Mouse (Mus musculus) midbrain, embryonic 12.5 days (tissue): ENCODE results near the gene Gm45208. TPM values are rescaled to one million over a fixed set of nuclear protein-coding genes. Genes with fewer than 3 reads are reported as not detected.
A peak's percentile ranks its signal among the peaks of the same experiment; 100 is the strongest.

ENCODE experiments used
- ATAC-seq: fragments of 200-750 bp; cut with Nextera tagmentation; 2 replicates; pipeline ENCODE4 v1.8.0; 2017; ENCODE audit warnings: low read depth, moderate TSS enrichment, moderate library complexity; ENCODE audit not compliant: low FRiP score
- H3K27ac ChIP-seq: fragments of 300-500 bp; sonication (generic); replicated peaks from 2 replicates; pipeline ENCODE4 v1.5.1; 2016; ENCODE audit warnings: mild to moderate bottlenecking
- H3K27me3 ChIP-seq: fragments of 300-500 bp; sonication (generic); 2 replicates; pipeline ENCODE4 v1.6.1; 2016; ENCODE audit warnings: mild to moderate bottlenecking
- H3K36me3 ChIP-seq: fragments of 300-500 bp; sonication (generic); 2 replicates; pipeline ENCODE4 v1.6.1; 2016
- H3K4me1 ChIP-seq: fragments of 300-500 bp; sonication (generic); 2 replicates; pipeline ENCODE4 v1.6.1; 2016
- H3K4me2 ChIP-seq: fragments of 300-500 bp; sonication (generic); replicated peaks from 2 replicates; pipeline ENCODE4 v1.6.1; 2016; ENCODE audit warnings: mild to moderate bottlenecking, moderate library complexity
- H3K4me3 ChIP-seq: fragments of 300-500 bp; sonication (generic); 2 replicates; pipeline ENCODE4 v1.5.1; 2016; ENCODE audit warnings: mild to moderate bottlenecking
- H3K9ac ChIP-seq: fragments of 300-500 bp; sonication (generic); replicated peaks from 2 replicates; pipeline ENCODE4 v1.6.1; 2016; ENCODE audit warnings: mild to moderate bottlenecking, moderate library complexity
- H3K9me3 ChIP-seq: fragments of 300-500 bp; sonication (generic); 2 replicates; pipeline ENCODE4 v1.6.1; 2016; ENCODE audit warnings: mild to moderate bottlenecking
- WGBS: fragments of 180-500 bp; shearing (Covaris S2); methylation state at CpG from one replicate; pipeline ENCODE4 v1.1.7; 2016; 5-methylcytosine and 5-hydroxymethylcytosine counted together
- polyA plus RNA-seq: library from polyadenylated mRNA; unstranded; fragments of >200 nt; fragmentation: Nextera tagmentation; extraction: Ambion mirVana; gene quantifications from 2 replicates; pipeline ENCODE4 v1.2.1, GENCODE M21; 2016

The Gm45208 gene
- not detected in 2 replicates for polyA plus RNA-seq

DNA sequence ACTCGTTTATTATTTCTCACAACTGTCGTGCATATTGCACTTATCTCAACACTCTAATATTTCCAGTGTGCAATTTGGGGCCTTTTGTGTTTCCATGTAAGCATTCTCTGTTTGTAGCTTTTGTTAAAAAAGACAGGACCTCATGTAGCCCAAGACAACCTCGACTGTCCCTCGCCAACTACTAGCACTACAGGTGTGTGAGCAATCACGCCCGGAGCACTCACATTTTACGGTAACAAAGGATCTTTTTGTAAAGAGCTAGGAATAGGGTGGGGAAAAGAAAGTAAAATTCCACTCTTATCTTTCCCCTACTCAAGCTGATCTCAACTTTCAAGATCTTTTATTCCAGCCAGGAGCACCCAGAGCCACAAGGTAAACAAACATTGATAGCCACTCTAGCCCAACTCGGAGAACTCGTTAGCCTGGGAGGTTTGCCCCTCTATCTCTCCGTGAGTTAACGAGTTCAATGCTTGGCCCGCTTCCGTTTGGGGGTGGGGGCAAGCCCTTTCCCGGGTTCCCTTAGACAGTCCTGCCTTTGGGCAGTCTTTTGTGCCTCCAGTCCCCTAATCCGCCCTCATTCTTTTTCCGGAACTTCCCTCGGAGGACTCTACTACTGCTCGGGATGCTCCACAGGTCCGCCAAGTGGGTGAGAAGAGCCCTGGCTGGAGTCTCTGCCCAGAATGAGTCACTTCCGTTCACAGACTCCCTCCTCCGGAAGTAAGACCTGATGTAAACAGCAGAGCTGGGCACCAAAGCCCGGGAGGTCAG is at the start of gene Gm45208:
Gm45208 (plus strand) TSS at position 732 of the 768 bp plus-strand sequence.
- 23% methylated on average over 22 of the region's 22 CpGs for whole genome bisulfite sequencing

GRCm38 (mm10) chrX:7672739-7673138 is 49.3 kb upstream of the Gm45208 start:
- Histone ChIP-seq H3K4me3 (no peak overlapping the region), H3K4me1 (no peaks in the 10 kb centered on the region), H3K9me3 (no peaks in the 10 kb centered on the region), H3K9ac (no peak overlapping the region), H3K4me2 (no peak overlapping the region), H3K27me3 (peaks cover 6% of the 10 kb centered on the region), H3K27ac (no peak overlapping the region), H3K36me3 (no peaks in the 10 kb centered on the region)
- WGBS: 54% methylated on average over 6 of the region's 6 CpGs
- ATAC-seq: no peak

More for the DNA sequence above, at the start of gene Gm45208:
- peaks cover 13% of the 10 kb centered on the region; the same call in 1 of the 2 replicates for H3K36me3 ChIP-seq
- H3K27ac ChIP-seq: peak within 1 kb of the TSS; percentile 90
- peak within 1 kb of the TSS; percentile 59 for H3K9ac ChIP-seq
- peak within 1 kb of the TSS; percentile 57 for H3K4me3 ChIP-seq
- no peaks in the 10 kb centered on the region for H3K27me3 ChIP-seq
- peak within 1 kb of the TSS; percentile 59 for H3K4me2 ChIP-seq
- H3K4me1 ChIP-seq: peaks cover 4% of the 10 kb centered on the region; the same call in 1 of the 2 replicates
- no peaks in the 10 kb centered on the region for H3K9me3 ChIP-seq
- ATAC-seq: peak; percentile 87

- 0 out of 2 replicates have a peak overlapping the region, but pooled peaks have one; percentile 37 for H3K4me2 ChIP-seq
- no peak overlapping the region for H3K9ac ChIP-seq
- WGBS: 39% methylated on average over 12 of the region's 12 CpGs
- ATAC-seq: no peak
- H3K4me3 ChIP-seq: no peak overlapping the region
- peaks cover 6% of the 10 kb centered on the region for H3K27me3 ChIP-seq
- no peaks in the 10 kb centered on the region for H3K36me3 ChIP-seq
- H3K4me1 ChIP-seq: no peaks in the 10 kb centered on the region
- H3K27ac ChIP-seq: no peak overlapping the region
- no peaks in the 10 kb centered on the region for H3K9me3 ChIP-seq
Measured at GRCm38 (mm10) chrX:7673578-7674281, 48.3 kb upstream of the Gm45208 start.

- no peak overlapping the region for H3K27ac ChIP-seq
- H3K4me2 ChIP-seq: peak overlapping the region; percentile 37
- no peaks in the 10 kb centered on the region for H3K36me3 ChIP-seq
- H3K4me1 ChIP-seq: no peaks in the 10 kb centered on the region
- peaks cover 6% of the 10 kb centered on the region for H3K27me3 ChIP-seq
- peak overlapping the region; percentile 19 for H3K4me3 ChIP-seq
- 37% methylated on average over 28 of the region's 28 CpGs for WGBS
- no peak for ATAC-seq
- H3K9ac ChIP-seq: no peak overlapping the region
- no peaks in the 10 kb centered on the region for H3K9me3 ChIP-seq
Measured at GRCm38 (mm10) chrX:7674284-7675000, 47.6 kb upstream of the Gm45208 start.

- Histone ChIP-seq H3K4me1 (no peaks in the 10 kb centered on the region), H3K4me2 (peak overlapping the region; percentile 37), H3K9me3 (no peaks in the 10 kb centered on the region), H3K27ac (no peak overlapping the region), H3K9ac (no peak overlapping the region), H3K4me3 (peak overlapping the region; percentile 19), H3K27me3 (peaks cover 6% of the 10 kb centered on the region), H3K36me3 (no peaks in the 10 kb centered on the region)
- 27% methylated on average over 10 of the region's 10 CpGs for WGBS
- no peak for ATAC-seq
Measured at GRCm38 (mm10) chrX:7675001-7675380, 47.1 kb upstream of the Gm45208 start.

DNA sequence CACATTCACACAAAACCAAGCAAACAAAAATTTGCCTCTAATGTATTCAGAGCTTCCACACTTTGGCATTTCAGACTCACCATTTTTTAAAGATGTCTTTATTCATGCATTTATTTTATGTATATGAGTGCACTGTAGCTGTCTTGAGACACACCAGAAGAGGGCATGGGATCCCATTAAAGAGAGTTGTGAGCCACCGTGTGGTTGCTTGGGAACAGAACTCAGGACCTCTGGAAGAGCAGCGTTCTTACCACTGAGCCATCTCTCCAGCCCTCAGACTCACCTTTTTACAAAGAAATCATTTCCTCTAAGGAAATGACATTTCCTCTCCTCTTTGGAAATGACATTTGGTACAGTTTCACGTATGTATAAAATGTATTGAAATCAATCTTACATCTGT is 43.1 kb upstream of the Gm45208 start:
- no peak overlapping the region for H3K27ac ChIP-seq
- no peaks in the 10 kb centered on the region for H3K4me1 ChIP-seq
- H3K4me2 ChIP-seq: no peak overlapping the region
- H3K4me3 ChIP-seq: no peak overlapping the region
- H3K9ac ChIP-seq: no peak overlapping the region
- no peak for ATAC-seq
- WGBS: 57% methylated on average over 3 of the region's 3 CpGs
- H3K36me3 ChIP-seq: no peaks in the 10 kb centered on the region
- H3K27me3 ChIP-seq: peaks cover 4% of the 10 kb centered on the region
- H3K9me3 ChIP-seq: no peaks in the 10 kb centered on the region

DNA sequence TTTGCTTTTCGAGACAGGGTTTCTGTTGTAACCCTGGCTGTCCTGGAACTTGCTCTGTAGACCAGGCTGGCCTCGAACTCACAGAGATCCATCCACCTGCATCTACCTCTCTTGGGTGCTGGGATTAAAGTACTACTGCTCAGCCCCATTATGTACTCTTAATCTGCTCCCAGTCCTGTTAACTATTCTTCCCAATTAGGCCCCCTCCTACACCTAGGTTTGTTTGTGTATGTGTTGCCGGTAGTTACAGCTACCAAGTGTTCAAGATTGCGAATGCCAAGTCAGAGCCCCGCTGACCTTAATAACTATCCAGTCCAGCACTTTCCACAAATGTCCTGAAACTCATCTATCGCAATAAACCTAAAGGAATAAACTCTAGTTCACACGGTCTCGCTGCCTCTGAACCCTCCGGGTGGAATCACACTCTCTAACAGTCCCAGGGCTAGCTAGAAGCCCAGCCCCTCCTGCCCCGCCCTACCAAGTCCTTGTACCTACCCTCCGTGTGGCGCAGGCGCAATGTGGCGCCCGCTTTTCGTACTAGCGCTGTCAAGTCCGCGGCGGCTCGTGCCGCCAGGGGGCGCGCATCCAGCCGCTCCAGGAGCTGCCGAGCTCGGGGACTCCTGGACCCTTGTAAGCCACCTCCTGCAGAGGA is 42.5 kb upstream of the Gm45208 start:
- Histone ChIP-seq H3K4me3 (peak overlapping the region; percentile 28), H3K27me3 (peaks cover 4% of the 10 kb centered on the region), H3K4me2 (peak overlapping the region; percentile 49), H3K9ac (no peak overlapping the region), H3K36me3 (no peaks in the 10 kb centered on the region), H3K4me1 (no peaks in the 10 kb centered on the region), H3K9me3 (no peaks in the 10 kb centered on the region), H3K27ac (no peak overlapping the region)
- 22% methylated on average over 27 of the region's 27 CpGs for whole genome bisulfite sequencing
- ATAC-seq: peak; percentile 93

DNA sequence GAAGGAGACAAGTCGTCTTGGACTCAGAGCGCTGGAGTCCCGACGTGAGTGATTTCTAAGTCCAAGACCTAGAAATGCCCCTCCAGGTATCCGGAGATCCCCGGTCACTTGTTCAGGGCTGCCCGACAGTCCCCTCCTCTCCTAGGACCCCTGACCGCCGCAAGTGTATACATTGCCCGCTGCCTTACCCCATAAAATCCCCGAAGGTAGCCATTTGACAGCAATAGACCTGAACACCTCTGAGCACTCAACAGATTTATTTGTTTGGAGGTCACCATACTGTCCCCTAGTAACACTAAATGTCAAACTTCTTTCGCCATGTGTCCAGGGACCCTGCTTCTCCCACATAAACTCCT is 42.0 kb upstream of the Gm45208 start:
- Histone ChIP-seq H3K27ac (no peak overlapping the region), H3K27me3 (peaks cover under 1% of the 10 kb centered on the region), H3K4me2 (peak overlapping the region; percentile 49), H3K9me3 (no peaks in the 10 kb centered on the region), H3K4me3 (peak overlapping the region; percentile 28), H3K4me1 (no peaks in the 10 kb centered on the region), H3K36me3 (no peaks in the 10 kb centered on the region), H3K9ac (no peak overlapping the region)
- ATAC-seq: peak; percentile 63
- 21% methylated on average over 12 of the region's 12 CpGs for WGBS

GRCm38 (mm10) chrX:7680864-7681263 is 41.2 kb upstream of the Gm45208 start, which contains the start of gene Magix:
Gene Magix (minus strand): TSS chrX:7681251.
- Histone ChIP-seq H3K4me2 (peak within 1 kb of the TSS; percentile 49), H3K27ac (no peak within 1 kb of the TSS), H3K27me3 (no peaks in the 10 kb centered on the region), H3K9me3 (no peaks in the 10 kb centered on the region), H3K4me1 (no peaks in the 10 kb centered on the region), H3K9ac (no peak within 1 kb of the TSS), H3K36me3 (no peaks in the 10 kb centered on the region), H3K4me3 (peak within 1 kb of the TSS; percentile 28)
- 68% methylated on average over 14 of the region's 14 CpGs for WGBS
- ATAC-seq: no peak

DNA sequence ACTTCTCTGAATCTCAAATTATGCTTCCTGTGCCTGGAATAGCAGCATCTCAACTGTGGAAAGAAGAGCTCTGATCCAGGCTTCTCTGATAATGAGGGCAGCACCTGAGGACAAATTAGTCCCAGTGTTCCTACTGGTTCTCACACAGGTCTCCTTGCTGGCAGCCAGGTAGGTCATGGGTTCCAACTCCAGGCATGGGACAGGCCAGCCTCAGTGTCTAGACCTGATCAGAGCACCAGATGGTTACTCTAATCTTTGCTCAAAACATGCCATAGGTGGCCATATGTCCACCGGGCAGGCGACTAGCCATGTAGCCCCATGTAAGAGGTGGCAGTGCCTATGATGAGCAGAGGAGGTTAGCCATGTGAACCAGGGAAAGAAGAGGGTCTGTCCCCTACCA is 33.7 kb upstream of the Gm45208 start:
- 79% methylated on average over 2 of the region's 2 CpGs for WGBS
- H3K9me3 ChIP-seq: no peaks in the 10 kb centered on the region
- no peak for ATAC-seq

GRCm38 (mm10) chrX:7690486-7690885 is 31.6 kb upstream of the Gm45208 start:
- no peaks in the 10 kb centered on the region for H3K27me3 ChIP-seq
- H3K4me2 ChIP-seq: no peak overlapping the region
- H3K27ac ChIP-seq: no peak overlapping the region
- H3K4me1 ChIP-seq: no peaks in the 10 kb centered on the region
- no peak overlapping the region for H3K4me3 ChIP-seq
- no peak for ATAC-seq
- no peaks in the 10 kb centered on the region for H3K9me3 ChIP-seq
- H3K36me3 ChIP-seq: no peaks in the 10 kb centered on the region
- no peak overlapping the region for H3K9ac ChIP-seq
- WGBS: 76% methylated on average over 3 of the region's 3 CpGs

More for the DNA sequence above, 33.7 kb upstream of the Gm45208 start:
- H3K9ac ChIP-seq: no peak overlapping the region
- no peak overlapping the region for H3K4me3 ChIP-seq
- H3K36me3 ChIP-seq: no peaks in the 10 kb centered on the region
- no peaks in the 10 kb centered on the region for H3K27me3 ChIP-seq
- no peaks in the 10 kb centered on the region for H3K4me1 ChIP-seq
- H3K4me2 ChIP-seq: no peak overlapping the region
- H3K27ac ChIP-seq: no peak overlapping the region
